Mouse (Mus musculus): ENCODE measurements around the gene 1190002N15Rik. TPM values are rescaled to one million over a fixed set of nuclear protein-coding genes. Genes with fewer than 3 reads are reported as not detected.

Gene 1190002N15Rik
- polyA plus RNA-seq, 1 experiment from 2014 or later: 8.7 TPM

- Histone ChIP-seq H3K36me3 (ENCODE audit: control insufficient read depth, insufficient read depth) (no peaks in the 10 kb centered on the region), H3K4me1 (ENCODE audit: control insufficient read depth, insufficient read depth, low read length) (peaks cover 4% of the 10 kb centered on the region; the same call in 1 of the 2 replicates), H3K27me3 (ENCODE audit: control insufficient read depth, insufficient read depth, low read length) (no peaks in the 10 kb centered on the region), H3K9ac (ENCODE audit: low read length) (no peak overlapping the region), H3K4me2 (ENCODE audit: low read depth, low read length) (no peak overlapping the region), H3K27ac (ENCODE audit: low read length) (no peak overlapping the region), H3K4me3 (ENCODE audit: low read length) (no peak overlapping the region), H3K9me3 (replicated peaks; ENCODE audit: control insufficient read depth, low read length) (no peaks in the 10 kb centered on the region)
- ATAC-seq (replicated peaks; ENCODE audit: extremely low read depth, insufficient read depth, low FRiP score): no peak
Observed at GRCm38 (mm10) chr9:94556249-94556648, 18.4 kb upstream of the 1190002N15Rik start.

GRCm38 (mm10) chr9:94550493-94551095 is 12.7 kb upstream of the 1190002N15Rik start:
- 76% methylated on average over 2 of the region's 2 CpGs for WGBS
- no peak for ATAC-seq (replicated peaks; ENCODE audit: extremely low read depth, insufficient read depth, low FRiP score)

GRCm38 (mm10) chr9:94543881-94544280 is 6.0 kb upstream of the 1190002N15Rik start:
- no peaks in the 10 kb centered on the region for H3K27me3 ChIP-seq (ENCODE audit: control insufficient read depth, insufficient read depth, low read length)
- WGBS: 89% methylated on average over 4 of the region's 4 CpGs

More at GRCm38 (mm10) chr9:94550493-94551095, 12.7 kb upstream of the 1190002N15Rik start:
- Histone ChIP-seq H3K36me3 (ENCODE audit: control insufficient read depth, insufficient read depth) (no peaks in the 10 kb centered on the region), H3K4me3 (ENCODE audit: low read length) (no peak overlapping the region), H3K27ac (ENCODE audit: low read length) (no peak overlapping the region), H3K4me2 (ENCODE audit: low read depth, low read length) (no peak overlapping the region), H3K9me3 (replicated peaks; ENCODE audit: control insufficient read depth, low read length) (no peaks in the 10 kb centered on the region), H3K27me3 (ENCODE audit: control insufficient read depth, insufficient read depth, low read length) (no peaks in the 10 kb centered on the region), H3K4me1 (ENCODE audit: control insufficient read depth, insufficient read depth, low read length) (no peaks in the 10 kb centered on the region), H3K9ac (ENCODE audit: low read length) (no peak overlapping the region)

GRCm38 (mm10) chr9:94540343-94541095 is 2.6 kb upstream of the 1190002N15Rik start:
- ATAC-seq (replicated peaks; ENCODE audit: extremely low read depth, insufficient read depth, low FRiP score): no peak
- Histone ChIP-seq H3K27ac (ENCODE audit: low read length) (no peak overlapping the region), H3K4me2 (ENCODE audit: low read depth, low read length) (peak overlapping the region; percentile 40), H3K36me3 (ENCODE audit: control insufficient read depth, insufficient read depth) (no peaks in the 10 kb centered on the region), H3K9me3 (replicated peaks; ENCODE audit: control insufficient read depth, low read length) (no peaks in the 10 kb centered on the region), H3K4me3 (ENCODE audit: low read length) (no peak overlapping the region), H3K9ac (ENCODE audit: low read length) (0 out of 2 replicates have a peak overlapping the region, but pooled peaks have one; percentile 20), H3K27me3 (ENCODE audit: control insufficient read depth, insufficient read depth, low read length) (no peaks in the 10 kb centered on the region), H3K4me1 (ENCODE audit: control insufficient read depth, insufficient read depth, low read length) (peaks cover 10% of the 10 kb centered on the region)
- 48% methylated on average over 10 of the region's 10 CpGs for whole genome bisulfite sequencing

More at GRCm38 (mm10) chr9:94543881-94544280, 6.0 kb upstream of the 1190002N15Rik start:
- H3K27ac ChIP-seq (ENCODE audit: low read length): no peak overlapping the region
- H3K4me3 ChIP-seq (ENCODE audit: low read length): no peak overlapping the region
- H3K9ac ChIP-seq (ENCODE audit: low read length): no peak overlapping the region
- no peak overlapping the region for H3K4me2 ChIP-seq (ENCODE audit: low read depth, low read length)
- no peaks in the 10 kb centered on the region for H3K36me3 ChIP-seq (ENCODE audit: control insufficient read depth, insufficient read depth)
- ATAC-seq (replicated peaks; ENCODE audit: extremely low read depth, insufficient read depth, low FRiP score): no peak
- H3K9me3 ChIP-seq (replicated peaks; ENCODE audit: control insufficient read depth, low read length): no peaks in the 10 kb centered on the region
- peaks cover 10% of the 10 kb centered on the region for H3K4me1 ChIP-seq (ENCODE audit: control insufficient read depth, insufficient read depth, low read length)

- Histone ChIP-seq H3K9me3 (replicated peaks; ENCODE audit: control insufficient read depth, low read length) (no peaks in the 10 kb centered on the region), H3K4me2 (ENCODE audit: low read depth, low read length) (peak overlapping the region; percentile 89), H3K9ac (ENCODE audit: low read length) (peak overlapping the region; percentile 95), H3K4me1 (ENCODE audit: control insufficient read depth, insufficient read depth, low read length) (peaks cover 11% of the 10 kb centered on the region), H3K4me3 (ENCODE audit: low read length) (peak overlapping the region; percentile 72), H3K27ac (ENCODE audit: low read length) (no peak overlapping the region; the same call in none of the 2 replicates), H3K27me3 (ENCODE audit: control insufficient read depth, insufficient read depth, low read length) (no peaks in the 10 kb centered on the region), H3K36me3 (ENCODE audit: control insufficient read depth, insufficient read depth) (no peaks in the 10 kb centered on the region)
- WGBS: 41% methylated on average over 8 of the region's 8 CpGs
- no peak for ATAC-seq (replicated peaks; ENCODE audit: extremely low read depth, insufficient read depth, low FRiP score)
Observed at GRCm38 (mm10) chr9:94539346-94539865, 1.5 kb upstream of the 1190002N15Rik start.

- ATAC-seq (replicated peaks; ENCODE audit: extremely low read depth, insufficient read depth, low FRiP score): peak; percentile 18
- Histone ChIP-seq H3K4me2 (ENCODE audit: low read depth, low read length) (peak overlapping the region; percentile 89), H3K27ac (ENCODE audit: low read length) (peak overlapping the region; percentile 94), H3K9me3 (replicated peaks; ENCODE audit: control insufficient read depth, low read length) (no peaks in the 10 kb centered on the region), H3K27me3 (ENCODE audit: control insufficient read depth, insufficient read depth, low read length) (no peaks in the 10 kb centered on the region), H3K4me3 (ENCODE audit: low read length) (peak overlapping the region; percentile 72), H3K4me1 (ENCODE audit: control insufficient read depth, insufficient read depth, low read length) (peaks cover 16% of the 10 kb centered on the region), H3K9ac (ENCODE audit: low read length) (peak overlapping the region; percentile 95), H3K36me3 (ENCODE audit: control insufficient read depth, insufficient read depth) (no peaks in the 10 kb centered on the region)
- WGBS: 0% methylated on average over 22 of the region's 22 CpGs
Observed at GRCm38 (mm10) chr9:94538823-94539143, 902 bp upstream of the 1190002N15Rik start.

GRCm38 (mm10) chr9:94537051-94537917 is 597 bp downstream of the 1190002N15Rik start:
- peak overlapping the region; percentile 72 for H3K4me3 ChIP-seq (ENCODE audit: low read length)
- H3K9ac ChIP-seq (ENCODE audit: low read length): peak overlapping the region; percentile 95
- WGBS: under 1% methylated on average over 103 of the region's 103 CpGs
- peak overlapping the region; percentile 94 for H3K27ac ChIP-seq (ENCODE audit: low read length)
- H3K27me3 ChIP-seq (ENCODE audit: control insufficient read depth, insufficient read depth, low read length): no peaks in the 10 kb centered on the region
- peak overlapping the region; percentile 89 for H3K4me2 ChIP-seq (ENCODE audit: low read depth, low read length)
- H3K36me3 ChIP-seq (ENCODE audit: control insufficient read depth, insufficient read depth): no peaks in the 10 kb centered on the region
- peak; percentile 23 for ATAC-seq (replicated peaks; ENCODE audit: extremely low read depth, insufficient read depth, low FRiP score)
- H3K4me1 ChIP-seq (ENCODE audit: control insufficient read depth, insufficient read depth, low read length): peaks cover 22% of the 10 kb centered on the region
- H3K9me3 ChIP-seq (replicated peaks; ENCODE audit: control insufficient read depth, low read length): no peaks in the 10 kb centered on the region

GRCm38 (mm10) chr9:94536261-94536905 is 1.5 kb downstream of the 1190002N15Rik start:
- WGBS: 2% methylated on average over 15 of the region's 15 CpGs
- Histone ChIP-seq H3K4me3 (ENCODE audit: low read length) (peak overlapping the region; percentile 72), H3K27ac (ENCODE audit: low read length) (peak overlapping the region; percentile 94), H3K4me1 (ENCODE audit: control insufficient read depth, insufficient read depth, low read length) (peaks cover 27% of the 10 kb centered on the region), H3K27me3 (ENCODE audit: control insufficient read depth, insufficient read depth, low read length) (no peaks in the 10 kb centered on the region), H3K36me3 (ENCODE audit: control insufficient read depth, insufficient read depth) (no peaks in the 10 kb centered on the region), H3K4me2 (ENCODE audit: low read depth, low read length) (peak overlapping the region; percentile 89), H3K9ac (ENCODE audit: low read length) (peak overlapping the region; percentile 95), H3K9me3 (replicated peaks; ENCODE audit: control insufficient read depth, low read length) (no peaks in the 10 kb centered on the region)
- no peak for ATAC-seq (replicated peaks; ENCODE audit: extremely low read depth, insufficient read depth, low FRiP score)
